Mouse (Mus musculus) T-helper 2 cell (primary cell): Measurements from ENCODE around the gene Ubr4.

Experiments
- in situ Hi-C: fragments of 300-600 bp; cut with MboI, MseI; formaldehyde crosslinking; loops from one replicate; pipeline ENCODE4 v1.15.1; 2025; ENCODE audit warnings: high pct_unique_total_duplicates

Ubr4 gene

GRCm38 (mm10) chr4:139535719-139536118, 183.3 kb downstream of the Ubr4 start:
- in situ Hi-C loops: loop anchor here (25.0 kb wide), 1 partner anchor 302 kb away; the partner anchor contains the start of gene Pax7

- in situ Hi-C loops: loop anchor here (25.0 kb wide), 1 partner anchor 301 kb away; the partner anchor contains the start of gene Pax7
Observed at GRCm38 (mm10) chr4:139536706-139537105, 184.3 kb downstream of the Ubr4 start.
